Mouse (Mus musculus): ENCODE data around the gene Foxc2. TPM values are rescaled to one million over a fixed set of nuclear protein-coding genes. Genes with fewer than 3 reads are reported as not detected.

The Foxc2 gene
- polyA plus RNA-seq, 1 experiment from 2014 or later = 7.0 TPM

GRCm38 (mm10) chr8:121122368-121122767 lies 6.4 kb downstream of the Foxc2 start:
- H3K36me3 ChIP-seq (ENCODE audit: control insufficient read depth, insufficient read depth, low read length) = no peaks in the 10 kb centered on the region
- H3K4me2 ChIP-seq = no peak overlapping the region
- DNase-seq (ENCODE audit: low spot score, missing footprints) = peak; percentile 85
- no peak overlapping the region for H3K9ac ChIP-seq (ENCODE audit: low read length)
- peaks cover 99% of the 10 kb centered on the region for H3K27me3 ChIP-seq (ENCODE audit: control insufficient read depth, insufficient read depth, low read length)
- ATAC-seq (ENCODE audit: low FRiP score) = no peak
- no peak overlapping the region for H3K4me3 ChIP-seq (ENCODE audit: low read depth, low read length)
- peaks cover 3% of the 10 kb centered on the region for H3K9me3 ChIP-seq (ENCODE audit: control insufficient read depth, low read length)
- H3K4me1 ChIP-seq (ENCODE audit: control insufficient read depth, insufficient read depth, low read length) = peaks cover 1% of the 10 kb centered on the region
- WGBS = 8% methylated on average over 7 of the region's 7 CpGs
- no peak overlapping the region for H3K27ac ChIP-seq (ENCODE audit: low read depth, low read length)

- H3K9ac ChIP-seq (ENCODE audit: low read length) = no peak overlapping the region
- peaks cover 4% of the 10 kb centered on the region for H3K4me1 ChIP-seq (ENCODE audit: control insufficient read depth, insufficient read depth, low read length)
- DNase-seq (ENCODE audit: low spot score, missing footprints) (peak; percentile 90), ATAC-seq (ENCODE audit: low FRiP score) (no peak)
- no peak overlapping the region for H3K27ac ChIP-seq (ENCODE audit: low read depth, low read length)
- peaks cover 99% of the 10 kb centered on the region for H3K27me3 ChIP-seq (ENCODE audit: control insufficient read depth, insufficient read depth, low read length)
- peaks cover 3% of the 10 kb centered on the region for H3K9me3 ChIP-seq (ENCODE audit: control insufficient read depth, low read length)
- no peak overlapping the region for H3K4me2 ChIP-seq
- 36% methylated on average over 2 of the region's 2 CpGs for WGBS
- no peak overlapping the region for H3K4me3 ChIP-seq (ENCODE audit: low read depth, low read length)
- no peaks in the 10 kb centered on the region for H3K36me3 ChIP-seq (ENCODE audit: control insufficient read depth, insufficient read depth, low read length)
These were observed 7.1 kb downstream of the Foxc2 start for GRCm38 (mm10) chr8:121123113-121123512.

GRCm38 (mm10) chr8:121124547-121125239 lies 8.7 kb downstream of the Foxc2 start:
- no peak overlapping the region for H3K4me2 ChIP-seq
- peaks cover 3% of the 10 kb centered on the region for H3K9me3 ChIP-seq (ENCODE audit: control insufficient read depth, low read length)
- DNase-seq (ENCODE audit: low spot score, missing footprints) = peak; percentile 90
- WGBS = 4% methylated on average over 17 of the region's 17 CpGs
- H3K9ac ChIP-seq (ENCODE audit: low read length) = no peak overlapping the region
- H3K4me3 ChIP-seq (ENCODE audit: low read depth, low read length) = no peak overlapping the region
- no peaks in the 10 kb centered on the region for H3K36me3 ChIP-seq (ENCODE audit: control insufficient read depth, insufficient read depth, low read length)
- H3K27ac ChIP-seq (ENCODE audit: low read depth, low read length) = no peak overlapping the region
- H3K4me1 ChIP-seq (ENCODE audit: control insufficient read depth, insufficient read depth, low read length) = peaks cover 10% of the 10 kb centered on the region
- peaks cover 99% of the 10 kb centered on the region for H3K27me3 ChIP-seq (ENCODE audit: control insufficient read depth, insufficient read depth, low read length)
- peak; percentile 23; the same call in 1 of the 2 replicates for ATAC-seq (ENCODE audit: low FRiP score)

- H3K27ac ChIP-seq (ENCODE audit: low read depth, low read length) = no peak overlapping the region
- peak overlapping the region; percentile 18 for H3K4me3 ChIP-seq (ENCODE audit: low read depth, low read length)
- no peak overlapping the region for H3K9ac ChIP-seq (ENCODE audit: low read length)
- DNase-seq (ENCODE audit: low spot score, missing footprints) (peak; percentile 96), ATAC-seq (ENCODE audit: low FRiP score) (peak; percentile 58)
- peaks cover 3% of the 10 kb centered on the region for H3K9me3 ChIP-seq (ENCODE audit: control insufficient read depth, low read length)
- H3K4me2 ChIP-seq = peak overlapping the region; percentile 43
- H3K36me3 ChIP-seq (ENCODE audit: control insufficient read depth, insufficient read depth, low read length) = no peaks in the 10 kb centered on the region
- under 1% methylated on average over 35 of the region's 36 CpGs for WGBS
- peaks cover 10% of the 10 kb centered on the region for H3K4me1 ChIP-seq (ENCODE audit: control insufficient read depth, insufficient read depth, low read length)
- H3K27me3 ChIP-seq (ENCODE audit: control insufficient read depth, insufficient read depth, low read length) = peaks cover 99% of the 10 kb centered on the region
These were observed 9.4 kb downstream of the Foxc2 start for GRCm38 (mm10) chr8:121125311-121125876.

- H3K9ac ChIP-seq (ENCODE audit: low read length) = no peak overlapping the region
- H3K4me2 ChIP-seq = no peak overlapping the region; the same call in 1 of the 2 replicates
- WGBS = 4% methylated on average over 6 of the region's 6 CpGs
These were observed 10.2 kb downstream of the Foxc2 start for GRCm38 (mm10) chr8:121126191-121126590.

GRCm38 (mm10) chr8:121126694-121127093 lies 10.7 kb downstream of the Foxc2 start:
- WGBS = 4% methylated on average over 6 of the region's 6 CpGs
- peaks cover 10% of the 10 kb centered on the region for H3K4me1 ChIP-seq (ENCODE audit: control insufficient read depth, insufficient read depth, low read length)
- H3K36me3 ChIP-seq (ENCODE audit: control insufficient read depth, insufficient read depth, low read length) = no peaks in the 10 kb centered on the region
- no peak for DNase-seq (ENCODE audit: low spot score, missing footprints)
- peaks cover 3% of the 10 kb centered on the region for H3K9me3 ChIP-seq (ENCODE audit: control insufficient read depth, low read length)
- H3K27ac ChIP-seq (ENCODE audit: low read depth, low read length) = no peak overlapping the region
- H3K9ac ChIP-seq (ENCODE audit: low read length) = no peak overlapping the region
- H3K4me2 ChIP-seq = no peak overlapping the region
- H3K27me3 ChIP-seq (ENCODE audit: control insufficient read depth, insufficient read depth, low read length) = peaks cover 94% of the 10 kb centered on the region
- H3K4me3 ChIP-seq (ENCODE audit: low read depth, low read length) = no peak overlapping the region
- no peak for ATAC-seq (ENCODE audit: low FRiP score)

More at GRCm38 (mm10) chr8:121126191-121126590, 10.2 kb downstream of the Foxc2 start:
- H3K4me1 ChIP-seq (ENCODE audit: control insufficient read depth, insufficient read depth, low read length) = peaks cover 10% of the 10 kb centered on the region
- no peaks in the 10 kb centered on the region for H3K36me3 ChIP-seq (ENCODE audit: control insufficient read depth, insufficient read depth, low read length)
- H3K27ac ChIP-seq (ENCODE audit: low read depth, low read length) = no peak overlapping the region
- peaks cover 3% of the 10 kb centered on the region for H3K9me3 ChIP-seq (ENCODE audit: control insufficient read depth, low read length)
- no peak for ATAC-seq (ENCODE audit: low FRiP score)
- H3K4me3 ChIP-seq (ENCODE audit: low read depth, low read length) = no peak overlapping the region
- DNase-seq (ENCODE audit: low spot score, missing footprints) = peak; percentile 90
- H3K27me3 ChIP-seq (ENCODE audit: control insufficient read depth, insufficient read depth, low read length) = peaks cover 99% of the 10 kb centered on the region

GRCm38 (mm10) chr8:121127291-121127701 lies 11.3 kb downstream of the Foxc2 start:
- 2% methylated on average over 11 of the region's 11 CpGs for WGBS
- peak; percentile 93 for DNase-seq (ENCODE audit: low spot score, missing footprints)
- H3K36me3 ChIP-seq (ENCODE audit: control insufficient read depth, insufficient read depth, low read length) = no peaks in the 10 kb centered on the region

GRCm38 (mm10) chr8:121127756-121128375 lies 11.9 kb downstream of the Foxc2 start, which contains the start of gene Foxl1:
Gene Foxl1, plus strand, starts transcription at chr8:121127940.
- H3K9ac ChIP-seq (ENCODE audit: low read length) = no peak within 1 kb of the TSS
- H3K4me1 ChIP-seq (ENCODE audit: control insufficient read depth, insufficient read depth, low read length) = peaks cover 10% of the 10 kb centered on the region
- H3K27ac ChIP-seq (ENCODE audit: low read depth, low read length) = no peak within 1 kb of the TSS
- peak; percentile 93 for DNase-seq (ENCODE audit: low spot score, missing footprints)
- H3K27me3 ChIP-seq (ENCODE audit: control insufficient read depth, insufficient read depth, low read length) = peaks cover 88% of the 10 kb centered on the region
- no peaks in the 10 kb centered on the region for H3K36me3 ChIP-seq (ENCODE audit: control insufficient read depth, insufficient read depth, low read length)
- WGBS = under 1% methylated on average over 43 of the region's 43 CpGs
- peaks cover 3% of the 10 kb centered on the region for H3K9me3 ChIP-seq (ENCODE audit: control insufficient read depth, low read length)
- 0 out of 2 replicates have a peak within 1 kb of the TSS, but pooled peaks have one; percentile 7 for H3K4me2 ChIP-seq
- ATAC-seq (ENCODE audit: low FRiP score) = no peak
- peak within 1 kb of the TSS; percentile 11; the same call in 1 of the 2 replicates for H3K4me3 ChIP-seq (ENCODE audit: low read depth, low read length)

More at GRCm38 (mm10) chr8:121127291-121127701, 11.3 kb downstream of the Foxc2 start:
- Histone ChIP-seq H3K9ac (ENCODE audit: low read length) (no peak overlapping the region), H3K4me2 (no peak overlapping the region), H3K27me3 (ENCODE audit: control insufficient read depth, insufficient read depth, low read length) (peaks cover 93% of the 10 kb centered on the region), H3K27ac (ENCODE audit: low read depth, low read length) (no peak overlapping the region), H3K4me1 (ENCODE audit: control insufficient read depth, insufficient read depth, low read length) (peaks cover 10% of the 10 kb centered on the region), H3K4me3 (ENCODE audit: low read depth, low read length) (no peak overlapping the region), H3K9me3 (ENCODE audit: control insufficient read depth, low read length) (peaks cover 3% of the 10 kb centered on the region)
- no peak for ATAC-seq (ENCODE audit: low FRiP score)

Measured in midbrain, embryonic 11.5 days (tissue).